Mouse (Mus musculus): Measurements from ENCODE around the gene Grm1. TPM values are rescaled to one million over a fixed set of nuclear protein-coding genes. Genes with fewer than 3 reads are reported as not detected.

Grm1 gene
- polyA plus RNA-seq (2015; fragmentation: Nextera tagmentation; extraction: Ambion mirVana), result not detected in 2 replicates

DNA sequence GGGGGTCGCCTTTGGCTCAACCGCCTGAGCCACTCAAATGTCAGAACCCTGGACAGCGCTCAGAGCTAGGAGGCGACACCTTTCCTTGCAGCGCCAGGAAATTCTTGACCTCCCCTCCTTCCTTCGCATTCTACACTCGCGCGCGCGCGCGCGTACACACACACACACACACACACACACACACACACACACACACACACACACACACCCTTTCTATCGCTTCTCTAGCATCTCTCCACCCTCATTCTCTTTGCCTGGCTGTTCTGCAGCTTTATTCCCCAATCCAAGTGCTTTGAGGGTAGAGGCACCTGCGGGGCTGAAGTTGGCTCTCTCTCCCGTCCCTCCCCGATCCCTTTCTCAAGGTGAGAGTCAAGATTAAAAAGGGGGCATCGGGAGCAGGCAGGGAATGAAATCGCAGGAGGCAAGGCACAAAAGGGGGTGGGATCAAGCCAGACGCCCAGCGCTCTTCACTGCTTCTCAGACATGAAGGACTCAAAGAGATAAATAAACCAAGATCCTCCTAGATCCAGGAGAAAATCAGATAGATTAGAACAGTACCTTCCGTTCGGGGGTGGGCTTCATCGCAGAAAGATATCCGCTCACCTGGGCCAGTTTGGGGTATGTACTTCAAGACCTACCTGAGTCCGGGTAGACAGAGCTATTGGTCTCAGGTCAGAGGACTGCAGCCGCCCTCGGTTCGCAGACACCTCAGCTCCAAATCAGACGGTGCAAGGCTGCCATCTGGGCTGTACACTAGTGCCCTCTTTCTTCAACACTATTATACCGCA is at the start of gene Grm1:
TSS of gene Grm1 (minus strand) at position 746 of the 788 bp plus-strand sequence.
- no peaks in the 10 kb centered on the region for H3K4me1 ChIP-seq (ENCODE audit: control insufficient read depth, low read depth, low read length)
- H3K9me3 ChIP-seq (replicated peaks; ENCODE audit: control insufficient read depth, low read length), result no peaks in the 10 kb centered on the region
- no peak within 1 kb of the TSS for H3K9ac ChIP-seq (ENCODE audit: low read depth, low read length)
- H3K4me3 ChIP-seq (ENCODE audit: low read depth, low read length), result no peak within 1 kb of the TSS
- H3K27ac ChIP-seq (ENCODE audit: low read length), result no peak within 1 kb of the TSS
- H3K27me3 ChIP-seq (ENCODE audit: control insufficient read depth, insufficient read depth, low read depth, low read length), result peaks cover 22% of the 10 kb centered on the region
- H3K36me3 ChIP-seq (ENCODE audit: control insufficient read depth, insufficient read depth), result no peaks in the 10 kb centered on the region
- H3K4me2 ChIP-seq (ENCODE audit: low read depth, low read length), result no peak within 1 kb of the TSS
- 5% methylated on average over 27 of the region's 32 CpGs for WGBS (ENCODE audit: insufficient replicate concordance)
- ATAC-seq (ENCODE audit: low read depth), result no peak

DNA sequence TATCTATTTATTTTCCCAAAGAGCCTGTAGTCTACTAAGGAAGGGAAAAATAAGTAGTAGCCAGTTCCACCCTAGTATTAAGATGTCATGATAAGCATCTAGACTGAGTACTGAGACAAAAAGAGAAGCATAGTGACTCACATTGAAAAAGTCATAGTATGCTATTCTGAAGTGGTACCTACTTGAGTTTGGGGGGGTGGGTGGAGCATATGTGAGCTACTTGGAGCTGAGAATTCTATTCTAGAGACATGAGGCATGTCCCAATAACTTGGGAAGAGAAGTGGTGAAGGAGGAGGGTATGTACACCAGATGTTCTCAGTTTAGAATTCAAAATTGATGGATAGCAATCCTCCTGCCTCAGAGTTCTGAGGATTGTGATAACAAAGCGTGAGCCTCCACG is 39.6 kb upstream of the Grm1 start:
- H3K9me3 ChIP-seq (replicated peaks; ENCODE audit: control insufficient read depth, low read length), result no peaks in the 10 kb centered on the region

DNA sequence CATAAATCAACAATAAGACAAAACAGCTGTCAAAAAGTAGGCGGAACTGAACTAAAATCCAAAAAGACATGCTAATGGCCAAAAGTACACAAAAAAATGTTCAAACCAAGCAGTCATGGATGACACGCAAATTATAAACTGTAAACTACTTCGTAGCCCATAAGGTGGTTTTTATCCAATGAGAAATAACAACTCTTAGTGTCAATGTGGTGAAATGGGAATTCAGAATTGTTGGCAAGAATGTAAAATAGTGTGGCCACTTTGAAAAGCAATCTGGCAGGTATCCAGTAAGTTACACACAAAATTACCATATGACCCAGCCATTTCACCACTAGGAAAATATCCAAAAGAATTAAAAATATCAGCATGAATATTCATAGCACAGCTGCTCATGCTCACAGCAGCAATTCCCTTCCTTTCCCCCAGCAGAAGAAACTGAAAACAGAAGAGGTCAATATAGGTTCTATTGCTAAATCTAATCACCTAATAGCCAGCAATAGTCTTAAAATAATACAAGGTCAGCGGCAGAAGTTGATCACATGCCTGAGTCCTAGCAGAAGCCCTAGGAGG is 16.4 kb upstream of the Grm1 start:
- no peak overlapping the region for H3K9ac ChIP-seq (ENCODE audit: low read depth, low read length)
- H3K4me3 ChIP-seq (ENCODE audit: low read depth, low read length), result no peak overlapping the region
- no peak overlapping the region for H3K27ac ChIP-seq (ENCODE audit: low read length)
- no peaks in the 10 kb centered on the region for H3K4me1 ChIP-seq (ENCODE audit: control insufficient read depth, low read depth, low read length)
- 70% methylated on average over 4 of the region's 4 CpGs for WGBS (ENCODE audit: insufficient replicate concordance)
- H3K9me3 ChIP-seq (replicated peaks; ENCODE audit: control insufficient read depth, low read length), result no peaks in the 10 kb centered on the region
- no peak for ATAC-seq (ENCODE audit: low read depth)
- no peaks in the 10 kb centered on the region for H3K27me3 ChIP-seq (ENCODE audit: control insufficient read depth, insufficient read depth, low read depth, low read length)
- H3K36me3 ChIP-seq (ENCODE audit: control insufficient read depth, insufficient read depth), result no peaks in the 10 kb centered on the region
- H3K4me2 ChIP-seq (ENCODE audit: low read depth, low read length), result no peak overlapping the region

More for the DNA sequence above, 39.6 kb upstream of the Grm1 start:
- H3K9ac ChIP-seq (ENCODE audit: low read depth, low read length), result no peak overlapping the region
- no peak overlapping the region for H3K4me3 ChIP-seq (ENCODE audit: low read depth, low read length)
- H3K4me1 ChIP-seq (ENCODE audit: control insufficient read depth, low read depth, low read length), result no peaks in the 10 kb centered on the region
- 72% methylated on average over 2 of the region's 2 CpGs for WGBS (ENCODE audit: insufficient replicate concordance)
- no peaks in the 10 kb centered on the region for H3K27me3 ChIP-seq (ENCODE audit: control insufficient read depth, insufficient read depth, low read depth, low read length)
- ATAC-seq (ENCODE audit: low read depth), result no peak
- H3K36me3 ChIP-seq (ENCODE audit: control insufficient read depth, insufficient read depth), result no peaks in the 10 kb centered on the region
- no peak overlapping the region for H3K27ac ChIP-seq (ENCODE audit: low read length)
- H3K4me2 ChIP-seq (ENCODE audit: low read depth, low read length), result no peak overlapping the region

DNA sequence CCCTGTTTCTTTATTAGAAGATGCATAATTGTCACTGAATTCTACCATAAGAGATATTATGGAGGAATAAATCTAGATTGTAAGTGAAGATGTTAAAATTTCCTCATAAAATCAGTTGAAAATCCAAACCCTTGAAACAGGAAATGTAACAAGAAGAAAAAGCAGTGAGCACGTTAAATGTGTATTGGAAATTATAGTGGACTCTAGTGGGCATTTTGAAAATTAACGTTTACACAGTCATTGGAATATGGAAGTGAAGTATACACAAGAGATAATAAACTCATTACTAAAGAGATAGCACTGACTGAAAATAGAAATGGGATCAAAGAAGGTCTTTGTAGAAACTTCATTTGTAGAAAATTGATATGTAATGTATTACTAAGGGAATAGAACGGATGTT is 4.2 kb upstream of the Grm1 start:
- 58% methylated on average over 3 of the region's 3 CpGs for WGBS (ENCODE audit: insufficient replicate concordance)
- H3K27ac ChIP-seq (ENCODE audit: low read length), result no peak overlapping the region
- H3K9me3 ChIP-seq (replicated peaks; ENCODE audit: control insufficient read depth, low read length), result no peaks in the 10 kb centered on the region

DNA sequence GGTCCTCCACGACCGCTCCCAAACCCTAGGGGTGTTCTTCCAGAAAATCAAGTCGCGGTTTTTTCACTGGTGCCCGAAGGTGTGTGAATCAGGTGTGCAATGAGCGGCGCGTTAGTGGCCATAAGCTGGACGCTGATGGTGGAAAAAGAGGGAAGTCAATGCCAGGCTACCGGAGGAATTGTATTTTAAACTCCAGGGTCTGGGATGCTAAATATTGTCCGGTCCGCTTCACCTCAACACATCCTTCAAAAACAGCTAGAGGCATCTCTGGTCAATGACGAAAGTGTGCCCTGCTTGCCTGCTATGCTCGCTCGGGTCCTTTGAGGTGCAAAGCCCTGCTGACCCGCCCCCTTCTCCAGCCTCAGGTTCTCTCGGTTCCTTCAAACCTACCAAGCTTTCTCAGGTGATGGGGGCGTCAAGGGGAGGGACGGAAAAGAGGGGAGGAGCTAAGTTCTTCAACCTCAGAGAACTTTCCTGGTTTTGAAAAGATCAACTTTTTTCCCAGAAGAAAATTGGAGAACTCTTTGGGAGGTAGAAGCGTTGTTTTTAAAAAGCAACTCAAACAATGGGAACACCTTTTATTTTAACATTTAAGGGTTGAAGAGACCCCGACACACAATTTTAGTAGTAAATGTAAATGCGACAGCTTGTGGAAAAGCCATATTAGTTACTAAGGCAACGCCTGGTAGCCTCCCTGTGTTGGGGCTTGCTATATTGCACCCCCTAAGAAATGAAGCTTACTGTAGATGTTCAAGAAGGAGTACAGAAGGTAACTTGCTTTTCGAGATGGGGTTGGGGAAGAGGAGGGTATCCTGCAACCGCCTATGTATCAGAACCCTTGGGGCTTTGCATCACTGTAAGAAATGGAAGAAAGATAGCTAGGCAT is 1.2 kb downstream of the Grm1 start:
- Histone ChIP-seq H3K4me3 (ENCODE audit: low read depth, low read length) (no peak overlapping the region), H3K4me1 (ENCODE audit: control insufficient read depth, low read depth, low read length) (no peaks in the 10 kb centered on the region), H3K27me3 (ENCODE audit: control insufficient read depth, insufficient read depth, low read depth, low read length) (peaks cover 22% of the 10 kb centered on the region), H3K36me3 (ENCODE audit: control insufficient read depth, insufficient read depth) (no peaks in the 10 kb centered on the region), H3K9ac (ENCODE audit: low read depth, low read length) (no peak overlapping the region), H3K27ac (ENCODE audit: low read length) (no peak overlapping the region), H3K4me2 (ENCODE audit: low read depth, low read length) (no peak overlapping the region), H3K9me3 (replicated peaks; ENCODE audit: control insufficient read depth, low read length) (no peaks in the 10 kb centered on the region)
- no peak for ATAC-seq (ENCODE audit: low read depth)
- WGBS (ENCODE audit: insufficient replicate concordance), result 9% methylated on average over 25 of the region's 25 CpGs

More for the DNA sequence above, 4.2 kb upstream of the Grm1 start:
- no peak overlapping the region for H3K4me2 ChIP-seq (ENCODE audit: low read depth, low read length)
- H3K4me1 ChIP-seq (ENCODE audit: control insufficient read depth, low read depth, low read length), result no peaks in the 10 kb centered on the region
- H3K36me3 ChIP-seq (ENCODE audit: control insufficient read depth, insufficient read depth), result no peaks in the 10 kb centered on the region
- no peak for ATAC-seq (ENCODE audit: low read depth)
- H3K9ac ChIP-seq (ENCODE audit: low read depth, low read length), result no peak overlapping the region
- H3K4me3 ChIP-seq (ENCODE audit: low read depth, low read length), result no peak overlapping the region
- H3K27me3 ChIP-seq (ENCODE audit: control insufficient read depth, insufficient read depth, low read depth, low read length), result peaks cover 3% of the 10 kb centered on the region

DNA sequence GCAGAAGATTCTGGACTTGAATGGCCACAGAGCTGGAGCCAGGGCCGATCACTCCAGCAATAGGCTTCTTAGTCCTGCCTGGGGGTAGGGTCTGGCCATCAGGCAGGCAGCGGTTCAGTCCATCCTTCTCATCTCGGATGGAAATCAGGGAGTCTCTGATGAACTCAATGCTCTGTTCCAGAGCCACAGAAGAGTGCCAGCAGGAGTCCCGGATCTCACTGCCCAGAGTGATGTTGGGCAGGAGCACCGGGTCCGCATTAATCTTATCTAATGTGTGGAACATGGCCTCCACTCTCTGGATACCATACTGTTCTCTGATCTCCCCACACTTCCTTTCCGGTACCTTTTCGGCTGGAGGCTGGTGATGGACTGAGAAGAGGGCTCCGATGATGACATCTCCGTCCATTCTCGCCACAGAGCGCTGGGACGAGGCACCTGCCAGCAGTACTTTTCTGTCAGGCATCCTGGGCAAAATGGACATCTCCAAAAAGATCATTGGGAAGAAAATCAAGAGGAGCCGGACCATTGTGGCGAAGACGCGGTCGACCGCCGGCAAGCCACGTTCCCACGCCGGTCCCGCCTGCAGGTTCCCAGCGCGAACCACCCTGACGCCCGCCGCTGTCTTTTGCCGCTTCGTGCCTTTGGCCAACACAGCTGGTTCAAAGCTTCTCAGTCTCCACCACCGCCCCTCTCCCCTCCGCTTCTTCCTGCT is 2.0 kb downstream of the Grm1 start:
- H3K9me3 ChIP-seq (replicated peaks; ENCODE audit: control insufficient read depth, low read length), result no peaks in the 10 kb centered on the region
- ATAC-seq (ENCODE audit: low read depth), result no peak
- no peak overlapping the region for H3K4me3 ChIP-seq (ENCODE audit: low read depth, low read length)
- peaks cover 22% of the 10 kb centered on the region for H3K27me3 ChIP-seq (ENCODE audit: control insufficient read depth, insufficient read depth, low read depth, low read length)
- H3K36me3 ChIP-seq (ENCODE audit: control insufficient read depth, insufficient read depth), result no peaks in the 10 kb centered on the region
- no peak overlapping the region for H3K4me2 ChIP-seq (ENCODE audit: low read depth, low read length)
- 11% methylated on average over 33 of the region's 33 CpGs for WGBS (ENCODE audit: insufficient replicate concordance)
- no peak overlapping the region for H3K27ac ChIP-seq (ENCODE audit: low read length)
- H3K4me1 ChIP-seq (ENCODE audit: control insufficient read depth, low read depth, low read length), result no peaks in the 10 kb centered on the region
- H3K9ac ChIP-seq (ENCODE audit: low read depth, low read length), result no peak overlapping the region

DNA sequence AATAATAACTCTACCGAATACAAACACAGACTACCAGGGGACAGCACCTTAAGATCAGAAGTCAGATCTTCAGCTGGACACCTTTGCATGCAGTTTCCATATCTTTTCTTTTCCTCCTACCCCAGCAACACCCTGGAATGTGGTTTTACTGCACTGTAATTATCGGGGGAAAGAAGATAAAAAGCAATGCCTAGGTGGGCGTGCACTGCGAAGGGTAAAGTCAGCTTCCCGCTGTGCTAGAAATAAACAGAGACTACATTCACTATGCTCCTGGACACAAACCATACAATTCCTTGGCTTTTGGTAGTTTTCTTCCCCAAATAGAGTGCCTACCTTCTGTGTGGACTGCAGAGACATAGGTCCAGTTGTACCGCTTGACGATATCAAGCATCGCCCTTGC is 2.6 kb downstream of the Grm1 start:
- Histone ChIP-seq H3K9ac (ENCODE audit: low read depth, low read length) (no peak overlapping the region), H3K27me3 (ENCODE audit: control insufficient read depth, insufficient read depth, low read depth, low read length) (peaks cover 22% of the 10 kb centered on the region), H3K36me3 (ENCODE audit: control insufficient read depth, insufficient read depth) (no peaks in the 10 kb centered on the region), H3K4me1 (ENCODE audit: control insufficient read depth, low read depth, low read length) (no peaks in the 10 kb centered on the region), H3K9me3 (replicated peaks; ENCODE audit: control insufficient read depth, low read length) (no peaks in the 10 kb centered on the region), H3K27ac (ENCODE audit: low read length) (no peak overlapping the region), H3K4me3 (ENCODE audit: low read depth, low read length) (no peak overlapping the region), H3K4me2 (ENCODE audit: low read depth, low read length) (no peak overlapping the region)
- no peak for ATAC-seq (ENCODE audit: low read depth)
- WGBS (ENCODE audit: insufficient replicate concordance), result 73% methylated on average over 8 of the region's 8 CpGs

DNA sequence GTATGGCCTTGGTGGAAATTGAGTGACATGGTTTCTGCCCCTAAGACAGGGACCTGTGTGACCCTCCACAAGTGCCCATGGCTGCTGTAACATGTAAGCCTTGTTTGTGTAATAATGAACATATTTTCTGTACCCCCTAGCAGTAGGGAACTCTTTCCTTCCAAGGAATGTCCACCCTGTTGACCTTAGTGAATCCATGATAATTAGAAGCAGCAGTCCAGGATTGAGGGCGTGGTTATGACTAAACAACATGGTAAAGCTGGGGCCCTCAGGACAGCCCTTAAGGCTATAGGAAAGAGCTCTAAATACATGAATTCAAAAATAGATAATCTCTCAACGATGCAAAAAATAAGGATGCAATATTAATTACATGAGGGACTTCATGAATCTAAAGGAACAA is 17.0 kb downstream of the Grm1 start:
- no peaks in the 10 kb centered on the region for H3K9me3 ChIP-seq (replicated peaks; ENCODE audit: control insufficient read depth, low read length)
- H3K9ac ChIP-seq (ENCODE audit: low read depth, low read length), result no peak overlapping the region
- no peaks in the 10 kb centered on the region for H3K4me1 ChIP-seq (ENCODE audit: control insufficient read depth, low read depth, low read length)
- H3K4me2 ChIP-seq (ENCODE audit: low read depth, low read length), result no peak overlapping the region
- H3K4me3 ChIP-seq (ENCODE audit: low read depth, low read length), result no peak overlapping the region
- H3K27ac ChIP-seq (ENCODE audit: low read length), result no peak overlapping the region
- no peak for ATAC-seq (ENCODE audit: low read depth)
- 39% methylated on average over 2 of the region's 2 CpGs for WGBS (ENCODE audit: insufficient replicate concordance)
- no peaks in the 10 kb centered on the region for H3K27me3 ChIP-seq (ENCODE audit: control insufficient read depth, insufficient read depth, low read depth, low read length)
- H3K36me3 ChIP-seq (ENCODE audit: control insufficient read depth, insufficient read depth), result no peaks in the 10 kb centered on the region

Measured in liver, embryonic 16.5 days (tissue).